Mouse (Mus musculus) left cerebral cortex, adult 11 months (tissue): ENCODE results near the gene Rab3gap1.

Source experiments
- DNase-seq: peaks from one replicate; pipeline ENCODE4 v3.0.0; 2022; ENCODE audit warnings: low spot score

Rab3gap1 gene

DNA sequence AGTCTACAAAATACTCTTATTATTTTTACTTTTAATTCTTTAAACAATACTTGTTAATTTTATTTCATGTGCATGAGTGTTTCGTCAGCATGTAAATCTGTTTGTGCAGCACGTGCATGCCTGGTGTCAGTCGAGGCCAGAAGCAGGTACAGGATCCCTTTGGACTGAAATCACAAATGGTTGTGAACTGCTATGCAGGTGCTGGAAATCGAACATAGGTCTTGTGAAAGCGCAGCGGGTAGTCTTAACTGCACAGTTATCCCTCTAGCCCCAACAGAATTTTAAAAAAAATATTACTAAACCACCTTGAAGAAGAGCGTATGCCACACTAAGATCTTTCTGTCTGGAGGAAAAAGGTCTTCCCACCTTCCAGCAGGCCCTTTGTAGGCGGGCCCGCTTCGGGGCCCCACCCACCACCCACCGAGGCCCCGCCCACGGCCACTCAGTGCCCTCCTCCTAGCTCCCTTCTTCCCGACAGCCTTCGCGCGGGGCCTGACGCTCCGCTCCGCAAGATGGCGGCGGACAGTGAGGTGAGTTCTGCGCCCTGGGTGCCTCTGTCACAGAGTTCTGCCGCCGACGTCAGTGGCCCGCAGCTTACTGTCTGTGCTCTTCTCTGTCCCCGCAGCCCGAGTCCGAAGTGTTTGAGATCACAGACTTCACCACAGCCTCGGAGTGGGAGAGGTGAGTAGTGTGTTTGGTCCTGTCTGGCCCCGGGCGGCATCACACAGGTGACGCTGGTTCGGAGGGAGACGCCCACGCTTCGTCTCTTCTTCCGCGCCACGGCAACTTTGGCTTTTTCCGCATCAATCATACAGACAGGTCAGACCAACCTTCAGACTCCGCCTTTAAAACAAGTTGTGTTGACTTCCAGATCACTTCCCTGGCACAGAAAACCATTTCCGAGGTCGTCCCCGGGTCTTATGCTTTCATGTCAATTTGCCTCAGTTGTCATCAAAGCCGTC is at the start of gene Rab3gap1:
Rab3gap1 (plus strand) TSS at position 474 of the 962 bp plus-strand sequence.
- peak; percentile 78 for DNase-seq

DNA sequence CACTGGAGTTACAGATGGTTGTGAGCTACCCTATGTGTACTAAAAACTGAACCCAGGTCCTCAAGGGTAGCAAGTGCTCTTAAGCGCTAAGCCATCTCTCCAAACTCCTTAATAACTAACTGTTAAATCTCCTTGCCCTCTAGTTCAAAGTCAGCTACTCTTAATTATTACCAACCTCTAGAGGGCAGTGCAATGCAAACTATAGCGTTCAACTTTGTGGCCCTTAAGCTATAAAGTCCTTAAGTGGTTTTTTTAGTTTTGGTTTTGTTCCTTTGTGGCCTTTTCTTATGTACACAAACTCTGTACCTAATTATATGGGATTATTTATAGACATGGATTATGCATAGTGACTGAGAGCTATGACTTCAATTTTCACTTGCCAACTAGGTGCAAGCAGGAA is 41.2 kb upstream of the Rab3gap1 start:
- DNase-seq, result peak; percentile 41

GRCm38 (mm10) chr1:127830215-127830921 is 38.2 kb upstream of the Rab3gap1 start:
- no peak for DNase-seq

- DNase-seq, result no peak
Observed at GRCm38 (mm10) chr1:127833714-127834113, 34.9 kb upstream of the Rab3gap1 start.

GRCm38 (mm10) chr1:127834202-127834601 is 34.4 kb upstream of the Rab3gap1 start:
- DNase-seq, result no peak

- no peak for DNase-seq
Observed at GRCm38 (mm10) chr1:127836619-127837018, 32.0 kb upstream of the Rab3gap1 start.

GRCm38 (mm10) chr1:127838602-127839001 is 30.0 kb upstream of the Rab3gap1 start:
- no peak for DNase-seq

DNA sequence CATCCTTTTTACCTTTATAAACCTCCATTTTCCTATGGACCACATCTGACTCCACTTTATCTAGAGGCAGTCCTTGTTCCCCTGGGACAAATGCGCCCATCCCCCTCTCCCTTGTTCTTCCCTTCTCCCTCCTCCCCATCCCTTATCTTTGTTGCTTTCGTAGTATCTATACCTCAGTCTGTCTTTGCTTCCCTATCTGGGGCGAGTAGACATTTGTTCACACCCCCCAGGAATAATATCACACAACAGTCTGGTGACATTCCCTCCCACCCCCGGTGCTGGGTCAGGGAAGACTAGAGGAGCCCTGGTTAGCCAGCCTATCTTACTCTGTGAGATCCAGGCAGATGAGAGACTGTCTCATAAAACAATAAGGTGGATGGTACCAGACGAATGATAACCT is 23.1 kb upstream of the Rab3gap1 start:
- no peak for DNase-seq

DNA sequence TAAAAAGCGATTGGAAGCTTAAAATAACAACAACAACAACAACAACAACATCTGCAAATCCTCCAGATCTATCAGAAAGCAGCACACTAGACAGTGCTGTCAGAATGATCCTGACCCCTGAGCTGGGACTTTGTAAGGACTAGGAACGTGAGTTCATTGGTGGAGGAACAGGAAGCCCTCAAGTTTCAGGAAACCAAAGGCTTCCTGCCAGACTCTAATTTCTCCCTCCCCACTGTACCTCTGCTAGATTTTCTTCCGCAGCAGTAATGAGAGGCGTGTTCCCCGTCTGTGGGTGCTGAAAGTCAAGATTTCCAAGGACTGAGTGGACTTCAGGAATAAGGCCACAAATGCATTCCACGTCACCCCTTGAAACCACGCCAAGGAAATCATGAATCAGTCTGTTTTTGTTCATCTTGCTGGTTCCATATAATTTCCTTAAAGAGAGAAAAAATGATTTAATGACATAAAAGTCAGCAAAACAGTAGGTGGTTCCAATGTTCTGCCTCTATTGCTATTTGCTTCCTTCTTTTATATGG is 18.4 kb upstream of the Rab3gap1 start:
- DNase-seq, result no peak

- peak; percentile 29 for DNase-seq
Observed at GRCm38 (mm10) chr1:127854486-127855222, 13.9 kb upstream of the Rab3gap1 start, which contains the start of gene Map3k19. Gene Map3k19, minus strand, starts transcription at chr1:127855031.

DNA sequence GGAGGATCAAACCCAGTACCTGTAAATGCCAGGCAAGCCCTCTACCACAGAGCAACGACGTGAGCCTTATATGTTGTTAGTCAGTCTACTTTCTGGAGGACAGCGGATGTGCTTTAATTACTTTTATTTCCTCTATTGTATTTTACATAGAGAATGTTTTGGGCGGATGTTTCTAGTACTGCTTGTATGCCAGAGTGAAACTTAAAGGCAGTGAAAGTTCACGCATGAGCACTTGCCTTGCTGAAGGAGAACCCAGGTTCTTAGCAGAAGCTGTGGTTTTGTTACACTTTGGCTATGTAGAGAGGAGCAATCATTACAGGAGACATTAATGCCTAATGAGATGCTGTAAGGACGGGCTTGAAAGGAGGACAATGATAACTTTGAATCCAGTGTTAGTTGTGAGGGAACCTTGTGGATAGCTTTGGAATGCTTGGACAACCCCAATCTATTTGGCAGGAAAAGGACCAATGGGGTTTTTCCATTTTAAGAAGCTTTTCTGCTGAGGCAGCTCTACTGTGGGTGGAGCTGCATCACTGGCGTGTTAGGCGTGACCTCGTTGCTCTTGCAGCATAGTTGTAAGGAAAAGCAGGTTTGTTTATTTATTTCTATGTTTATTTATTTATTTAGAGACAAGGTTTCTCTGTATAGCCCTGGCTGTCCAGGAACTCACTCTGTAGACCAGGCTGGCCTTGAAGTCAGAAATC is 9.5 kb upstream of the Rab3gap1 start:
- no peak for DNase-seq

GRCm38 (mm10) chr1:127859799-127860400 is 8.7 kb upstream of the Rab3gap1 start:
- DNase-seq, result no peak

GRCm38 (mm10) chr1:127860492-127860891 is 8.1 kb upstream of the Rab3gap1 start:
- DNase-seq, result no peak

- no peak for DNase-seq
Observed at GRCm38 (mm10) chr1:127861900-127862299, 6.7 kb upstream of the Rab3gap1 start.

- no peak for DNase-seq
Observed at GRCm38 (mm10) chr1:127863806-127864205, 4.8 kb upstream of the Rab3gap1 start.

DNA sequence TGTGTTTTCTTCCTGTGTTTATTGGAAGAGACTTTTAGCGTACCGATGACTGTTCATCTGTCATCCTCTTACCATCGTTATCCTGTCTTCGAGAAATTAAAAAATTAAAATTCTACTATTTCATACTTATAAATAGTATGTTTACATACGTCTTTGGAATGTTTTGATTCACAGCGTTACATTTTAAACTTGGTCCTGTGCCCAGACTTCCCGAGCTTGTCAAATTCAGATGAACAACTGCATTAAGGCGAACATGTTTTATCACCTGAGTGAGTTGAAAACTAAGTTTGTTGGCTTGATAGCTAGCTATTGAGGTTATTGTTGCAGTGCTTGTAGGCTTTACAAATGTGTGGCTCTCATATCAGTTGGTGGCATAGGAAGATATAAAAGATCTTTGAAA is 703 bp downstream of the Rab3gap1 start:
- DNase-seq, result no peak

- DNase-seq, result no peak
Observed at GRCm38 (mm10) chr1:127899401-127899800, 30.8 kb downstream of the Rab3gap1 start.

GRCm38 (mm10) chr1:127904774-127905385 is 36.3 kb downstream of the Rab3gap1 start:
- no peak for DNase-seq

DNA sequence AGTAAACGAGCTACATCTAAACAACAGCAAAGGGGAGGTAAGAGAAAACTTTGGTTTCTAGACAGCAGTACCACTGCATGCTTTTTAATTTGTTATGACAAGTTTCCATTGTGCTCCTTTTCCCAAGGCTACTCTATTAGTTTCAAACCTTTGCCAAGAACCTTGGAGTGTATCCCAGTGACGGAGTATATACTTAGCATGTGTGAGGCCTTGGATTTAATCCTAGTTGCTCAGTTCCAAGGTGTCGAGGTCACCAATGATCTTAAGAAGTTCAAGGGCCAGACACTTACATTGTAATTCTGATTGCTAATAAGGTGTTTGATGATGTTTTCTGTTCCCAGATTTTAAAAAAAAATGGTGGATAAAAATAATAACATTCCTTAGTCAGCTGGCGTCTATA is 44.5 kb downstream of the Rab3gap1 start:
- DNase-seq, result no peak

GRCm38 (mm10) chr1:127915316-127915715 is 46.7 kb downstream of the Rab3gap1 start:
- no peak for DNase-seq
